Mouse (Mus musculus) CH12.LX (cell line): ENCODE data around the gene Bicc1. TPM values are rescaled to one million over a fixed set of nuclear protein-coding genes. Genes with fewer than 3 reads are reported as not detected.

Source experiments
- DNase-seq: peaks from one replicate; pipeline ENCODE4 v3.0.0-alpha.2; 2013; ENCODE audit errors: extremely low read depth
- H3K27ac ChIP-seq: 2 replicates; pipeline ENCODE4 v1.5.1; 2012; ENCODE audit warnings: low read depth, mild to moderate bottlenecking, control low read depth, moderate library complexity; ENCODE audit not compliant: insufficient read depth
- H3K27me3 ChIP-seq: replicated peaks from 2 replicates; pipeline ENCODE3; 2012; ENCODE audit warnings: inconsistent platforms
- H3K36me3 ChIP-seq, 2 experiments: replicated peaks in 1 of 2; 2 replicates each; pipeline versions ENCODE3 to v1.6.1; 2012; ENCODE audit warnings: inconsistent platforms in 1 of 2, low read length in 1 of 2, mild to moderate bottlenecking in 1 of 2, mixed read lengths in 1 of 2, moderate library complexity in 1 of 2; ENCODE audit not compliant: control insufficient read depth in 1 of 2, insufficient read depth in 1 of 2
- H3K4me1 ChIP-seq, 2 experiments: 2 replicates each; pipeline ENCODE4 v1.6.1; 2012; ENCODE audit warnings: inconsistent platforms in 1 of 2, moderate library complexity in 1 of 2; ENCODE audit not compliant: insufficient read depth in 2 of 2, control insufficient read depth in 1 of 2
- H3K4me2 ChIP-seq: 2 replicates; pipeline ENCODE4 v1.6.1; 2012; ENCODE audit warnings: low read depth, mild to moderate bottlenecking, control low read depth; ENCODE audit not compliant: poor library complexity, insufficient read depth, severe bottlenecking
- H3K4me3 ChIP-seq, 3 experiments: fragments of 150-350 bp in 1 of 3; sonication (generic) in 1 of 3; replicated peaks in 1 of 3; 2 replicates each; pipeline versions ENCODE3 to v1.5.1; 2011 to 2012; ENCODE audit warnings: low read depth in 2 of 3, low read length in 2 of 3, mild to moderate bottlenecking in 2 of 3, moderate library complexity in 2 of 3, control low read depth in 1 of 3, improper control_type of control experiment in 1 of 3, inconsistent platforms in 1 of 3, mixed read lengths in 1 of 3; ENCODE audit not compliant: poor library complexity in 1 of 3
- H3K79me2 ChIP-seq: replicated peaks from 2 replicates; pipeline ENCODE4 v1.6.1; 2012; ENCODE audit warnings: mild to moderate bottlenecking, moderate library complexity; ENCODE audit not compliant: control insufficient read depth, poor library complexity, insufficient read depth, severe bottlenecking; ENCODE audit errors: extremely low read depth
- H3K9ac ChIP-seq: 2 replicates; pipeline ENCODE4 v1.6.1; 2012; ENCODE audit warnings: low read depth, mild to moderate bottlenecking, control low read depth, moderate library complexity; ENCODE audit not compliant: insufficient read depth
- H3K9me3 ChIP-seq: replicated peaks from 2 replicates; pipeline ENCODE3; 2012; ENCODE audit warnings: low read length, inconsistent platforms, mixed read lengths
- CHD1 ChIP-seq: IDR thresholded peaks from 2 replicates; pipeline ENCODE4 v1.6.1; 2012; ENCODE audit warnings: low read depth, low read length, improper control_type of control experiment, inconsistent platforms
- CHD2 ChIP-seq: IDR thresholded peaks from 2 replicates; pipeline ENCODE4 v1.6.1; 2011; ENCODE audit warnings: low read length, improper control_type of control experiment
- CTCF ChIP-seq, 2 experiments: IDR thresholded peaks in 1 of 2; conservative IDR thresholded peaks in 1 of 2; 2 replicates each; pipeline ENCODE4 v1.5.1; 2011 to 2012; ENCODE audit warnings: low read depth in 2 of 2, low read length in 2 of 2, improper control_type of control experiment in 1 of 2, inconsistent platforms in 1 of 2, mild to moderate bottlenecking in 1 of 2, moderate library complexity in 1 of 2
- E2F4 ChIP-seq: IDR thresholded peaks from 2 replicates; pipeline ENCODE4 v1.6.1; 2011; ENCODE audit warnings: low read depth, low read length, improper control_type of control experiment; ENCODE audit not compliant: insufficient replicate concordance
- ELF1 ChIP-seq: IDR thresholded peaks from 2 replicates; pipeline ENCODE4 v1.6.1; 2014; ENCODE audit warnings: low read depth, mild to moderate bottlenecking, inconsistent platforms, low read length, improper control_type of control experiment
- ETS1 ChIP-seq: conservative IDR thresholded peaks from 2 replicates; pipeline ENCODE4 v1.6.1; 2012; ENCODE audit warnings: low read depth, mild to moderate bottlenecking, inconsistent platforms, low read length, improper control_type of control experiment, moderate library complexity
- GABPA ChIP-seq: IDR thresholded peaks from 2 replicates; pipeline ENCODE4 v1.6.1; 2012; ENCODE audit warnings: low read depth, low read length, improper control_type of control experiment, inconsistent platforms; ENCODE audit not compliant: insufficient replicate concordance
- JUN ChIP-seq: IDR thresholded peaks from 2 replicates; pipeline ENCODE4 v1.6.1; 2011; ENCODE audit warnings: low read depth, mild to moderate bottlenecking, low read length, improper control_type of control experiment, moderate library complexity; ENCODE audit not compliant: insufficient read depth
- MAFK ChIP-seq: IDR thresholded peaks from 2 replicates; pipeline ENCODE4 v1.6.1; 2011; ENCODE audit warnings: low read length, improper control_type of control experiment; ENCODE audit not compliant: insufficient replicate concordance
- MAX ChIP-seq: IDR thresholded peaks from 2 replicates; pipeline ENCODE4 v1.6.1; 2011; ENCODE audit warnings: low read length, improper control_type of control experiment
- MAZ ChIP-seq: IDR thresholded peaks from 2 replicates; pipeline ENCODE4 v1.6.1; 2012; ENCODE audit warnings: low read depth, mild to moderate bottlenecking, inconsistent platforms, low read length, improper control_type of control experiment, moderate library complexity
- MXI1 ChIP-seq: IDR thresholded peaks from 2 replicates; pipeline ENCODE4 v1.6.1; 2011; ENCODE audit warnings: mild to moderate bottlenecking, low read depth, low read length, improper control_type of control experiment
- PAX5 ChIP-seq: IDR thresholded peaks from 2 replicates; pipeline ENCODE4 v1.6.1; 2012; ENCODE audit warnings: low read length, inconsistent platforms, mixed read lengths
- RAD21 ChIP-seq: IDR thresholded peaks from 2 replicates; pipeline ENCODE4 v1.6.1; 2011; ENCODE audit warnings: low read depth, mild to moderate bottlenecking, low read length, improper control_type of control experiment, moderate library complexity
- RCOR1 ChIP-seq: conservative IDR thresholded peaks from 2 replicates; pipeline ENCODE4 v1.6.1; 2012; ENCODE audit warnings: low read depth, mild to moderate bottlenecking, inconsistent platforms, low read length, improper control_type of control experiment
- TCF12 ChIP-seq: IDR thresholded peaks from 2 replicates; pipeline ENCODE4 v1.6.1; 2014; ENCODE audit warnings: low read depth, mild to moderate bottlenecking, inconsistent platforms, low read length, improper control_type of control experiment
- ZC3H11A ChIP-seq: IDR thresholded peaks from 2 replicates; pipeline ENCODE4 v1.6.1; 2012; ENCODE audit warnings: low read depth, mild to moderate bottlenecking, inconsistent platforms, low read length, improper control_type of control experiment
- ZKSCAN1 ChIP-seq: IDR thresholded peaks from 2 replicates; pipeline ENCODE4 v1.6.1; 2012; ENCODE audit warnings: low read depth, inconsistent platforms, low read length, improper control_type of control experiment, borderline replicate concordance
- ZNF384 ChIP-seq: IDR thresholded peaks from 2 replicates; pipeline ENCODE4 v1.6.1; 2012; ENCODE audit warnings: low read depth, low read length, improper control_type of control experiment, inconsistent platforms
- dilution Hi-C: fragments of 300-500 bp; cut with MboI; formaldehyde crosslinking; loops from 2 replicates; pipeline ENCODE4 v1.14.3; 2020; ENCODE audit warnings: low sequenced_read_pairs; ENCODE audit not compliant: extremely low pct_unique_long_range_greater_than_20kb, extremely low pct_ligation_motif_present
- in situ Hi-C: fragments of 300-500 bp; cut with MboI; formaldehyde crosslinking; loops from 3 replicates; pipeline ENCODE4 v1.14.3; 2019; ENCODE audit warnings: low sequenced_read_pairs, low pct_ligation_motif_present, low pct_unique_long_range_greater_than_20kb, mixed read lengths
- polyA plus RNA-seq: library from polyadenylated mRNA; unstranded; fragments of >175 nt; gene quantifications from 2 replicates; pipeline ENCODE4 v1.2.1, GENCODE M21; 2012; ENCODE audit warnings: low read depth; ENCODE audit not compliant: insufficient read length
- total RNA-seq, 2 experiments: library from RNA; depleted of rRNA; stranded (reverse); fragments of 300-350 nt in 1 of 2; fragments of >200 nt in 1 of 2; gene quantifications; 2 replicates each; pipeline ENCODE4 v1.2.3; 2012 to 2014

Gene Bicc1
- total and polyA plus RNA-seq, 3 experiments: not detected

DNA sequence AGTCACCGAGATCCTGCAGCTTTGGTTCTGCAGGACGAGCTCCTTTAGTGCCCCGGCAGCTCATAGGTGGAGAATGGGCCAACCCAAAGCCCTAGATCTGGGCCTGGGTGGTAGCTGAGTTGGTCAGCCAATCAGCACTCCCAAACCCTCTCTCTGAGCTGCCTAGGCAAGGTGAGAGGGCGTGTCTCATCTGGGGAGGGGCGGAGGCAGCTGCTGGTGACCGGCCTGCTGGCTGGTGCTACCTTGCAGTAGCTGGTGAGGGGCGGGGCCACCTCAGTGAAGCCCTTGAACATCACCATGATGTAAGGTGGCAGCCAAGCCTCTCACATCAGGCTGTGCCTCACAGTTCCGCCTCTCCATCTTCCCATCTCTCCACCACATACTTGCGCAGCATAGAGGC is 29.2 kb downstream of the Bicc1 start:
- peak; percentile 27 for DNase-seq
- TF ChIP-seq ELF1 (no peak), MAZ (no peak), JUN (no peak), MAX (no peak), PAX5 (no peak), ZNF384 (no peak)
- Histone ChIP-seq H3K36me3 (no peaks in the 10 kb centered on the region), H3K4me2 (no peak overlapping the region), H3K9me3 (no peaks in the 10 kb centered on the region), H3K4me3 (no peak overlapping the region), H3K4me1 (no peaks in the 10 kb centered on the region), H3K27me3 (no peaks in the 10 kb centered on the region), H3K27ac (no peak overlapping the region), H3K79me2 (no peaks in the 10 kb centered on the region), H3K9ac (no peak overlapping the region)
- in situ Hi-C loops (no loop called here), dilution Hi-C loops (no loop called here)

DNA sequence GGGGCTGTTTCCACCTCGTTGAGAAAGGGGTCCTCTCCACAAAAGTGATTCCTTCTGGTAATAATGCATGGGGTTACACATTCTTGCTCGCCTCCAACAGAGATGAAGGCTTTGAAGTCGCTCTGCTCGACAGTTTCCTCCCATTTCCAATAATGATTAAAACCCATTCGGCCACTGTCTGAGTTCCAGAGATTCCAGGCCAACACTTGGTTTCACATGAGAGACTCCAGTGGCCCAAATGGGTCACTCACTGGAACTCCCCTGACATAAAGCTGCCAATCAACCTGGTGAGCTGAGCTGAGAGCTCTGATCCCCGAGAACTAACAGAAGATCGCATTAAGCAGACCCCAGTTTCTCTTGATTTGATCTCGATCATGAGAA is 31.6 kb downstream of the Bicc1 start:
- Histone ChIP-seq H3K4me1 (no peaks in the 10 kb centered on the region), H3K4me2 (no peak overlapping the region), H3K27ac (no peak overlapping the region), H3K9ac (no peak overlapping the region), H3K27me3 (no peaks in the 10 kb centered on the region), H3K79me2 (no peaks in the 10 kb centered on the region), H3K36me3 (no peaks in the 10 kb centered on the region), H3K9me3 (no peaks in the 10 kb centered on the region), H3K4me3 (no peak overlapping the region)
- in situ Hi-C loops (no loop called here), dilution Hi-C loops (no loop called here)
- DNase-seq: no peak
- TF ChIP-seq CHD2 (no peak), RAD21 (no peak), ZC3H11A (no peak), CHD1 (no peak), GABPA (no peak), ZNF384 (no peak), TCF12 (no peak), ZKSCAN1 (no peak), MXI1 (no peak), CTCF (conservative IDR thresholded peaks at IDR 0.05 in 1 of 2, IDR thresholded peaks at IDR 0.05 in 1 of 2; ENCODE audit: low read depth in 2 of 2, low read length in 2 of 2) (no peak), ELF1 (no peak), ETS1 (no peak), E2F4 (no peak), MAZ (no peak), MAFK (no peak), RCOR1 (no peak)
